In the genomic region with DNA sequence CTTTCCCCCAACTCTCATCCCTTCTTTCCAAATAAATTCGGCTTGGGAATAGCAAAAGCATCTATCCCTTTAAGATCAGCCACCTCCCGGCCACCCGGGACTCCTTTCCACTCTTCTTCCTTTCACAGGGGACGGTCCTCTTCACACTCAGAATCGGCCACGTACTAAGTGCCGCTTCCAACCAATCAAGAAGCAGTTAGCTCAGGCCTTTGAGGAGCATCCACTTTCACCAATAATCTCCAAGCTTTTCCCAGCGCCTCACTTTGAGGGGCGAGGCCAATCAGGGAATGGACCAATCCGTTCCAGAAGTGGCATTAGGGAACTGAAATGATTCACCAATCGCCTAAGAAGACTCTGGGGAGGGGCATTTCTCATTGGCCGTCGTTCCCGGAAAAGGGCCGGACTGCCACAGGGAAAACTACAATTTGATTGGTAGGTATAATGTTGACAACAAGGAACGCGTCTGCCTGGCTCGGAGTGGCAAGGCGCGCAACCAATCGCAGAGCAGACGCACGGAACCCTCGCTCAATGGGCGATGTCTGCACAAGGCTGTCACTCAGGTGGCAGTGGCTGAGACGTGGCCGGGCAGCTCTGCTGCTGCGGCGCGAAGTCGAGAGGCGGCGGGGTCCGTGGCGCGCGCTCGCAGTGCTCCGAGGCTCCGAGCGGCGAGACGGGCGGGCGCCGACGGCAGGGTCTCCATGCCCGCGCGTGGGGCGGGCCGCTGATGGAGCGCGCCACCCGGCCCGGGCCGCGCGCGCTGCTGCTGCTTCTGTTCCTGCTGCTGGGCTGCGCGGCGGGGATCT, we compare ENCODE assay signal across 8 mouse cellular contexts. TPM values are rescaled to one million over a fixed set of nuclear protein-coding genes. Genes with fewer than 3 reads are reported as not detected.
DNase-seq lines count a peak whose midpoint lies in the region; ATAC-seq lines count a peak whose summit lies in the region.

Gene Eif2ak3 (plus strand): TSS at position 514 of the 803 bp plus-strand sequence.

- peak within 1 kb of the TSS; percentile 95 for H3K4me3 ChIP-seq in hindbrain, embryonic 16.5 days (ENCODE audit: low read length)
- H3K4me3 ChIP-seq in macrophage (ENCODE audit: inconsistent target) = peak within 1 kb of the TSS; percentile 80

- peak; percentile 99 for ATAC-seq in hindbrain, embryonic 16.5 days

- H3K9ac ChIP-seq in hindbrain, embryonic 16.5 days (ENCODE audit: low read depth, low read length) = peak within 1 kb of the TSS; percentile 87

- H3K4me1 ChIP-seq in hindbrain, embryonic 16.5 days (ENCODE audit: control insufficient read depth, insufficient read depth, low read depth, low read length) = peaks cover 24% of the 10 kb centered on the region

- DNase-seq in WW6 (ENCODE audit: low read depth, low spot score) = peak; percentile 93
- DNase-seq in cerebellum, postnatal 4 days (ENCODE audit: low spot score in 2 of 2) = peak; percentile 90 to 98
- peak; percentile 99 for DNase-seq in gastrocnemius, adult 18-20 months (ENCODE audit: low spot score)
- DNase-seq in left cerebral cortex, adult 18-20 months (ENCODE audit: low spot score in 2 of 2) = peak; percentile 98 to 99
- peak; percentile 99 for DNase-seq in right cerebral cortex, adult 18-20 months
- DNase-seq in urinary bladder, postnatal 10 days (ENCODE audit: low spot score) = peak; percentile 96

- peaks cover 45% of the 10 kb centered on the region for H3K79me2 ChIP-seq in macrophage (ENCODE audit: inconsistent target)

- peak within 1 kb of the TSS; percentile 91 for H3K27ac ChIP-seq in hindbrain, embryonic 16.5 days (ENCODE audit: low read depth, low read length)
- H3K27ac ChIP-seq in macrophage = peak within 1 kb of the TSS; percentile 63

- H3K36me3 ChIP-seq in hindbrain, embryonic 16.5 days (ENCODE audit: control insufficient read depth, insufficient read depth, low read length) = no peaks in the 10 kb centered on the region
- no peaks in the 10 kb centered on the region for H3K36me3 ChIP-seq in macrophage (ENCODE audit: inconsistent target)

- under 1% methylated on average over 63 of the region's 63 CpGs for WGBS in hindbrain, embryonic 16.5 days
- WGBS in macrophage (ENCODE audit: missing documents) = under 1% methylated on average over 63 of the region's 63 CpGs

- no peaks in the 10 kb centered on the region for H3K27me3 ChIP-seq in hindbrain, embryonic 16.5 days (replicated peaks; ENCODE audit: control insufficient read depth, insufficient read depth, low read length)

- no peaks in the 10 kb centered on the region for H3K9me3 ChIP-seq in hindbrain, embryonic 16.5 days (ENCODE audit: control insufficient read depth, low read length)

- H3K4me2 ChIP-seq in hindbrain, embryonic 16.5 days (ENCODE audit: low read length) = peak within 1 kb of the TSS; percentile 84

RNA-seq across cellular contexts. Expression of gene Eif2ak3, which starts in this region (rescaled TPM):
- 1 to 10 TPM; 2.7 to 3.9 TPM for total RNA-seq in gastrocnemius, adult 18-20 months (2021)
- polyA plus RNA-seq in hindbrain, embryonic 16.5 days (2015; fragmentation: Nextera tagmentation; extraction: Ambion mirVana) = 10.4 and 11.8 TPM in 2 replicates
- 10 to 100 TPM; 25.3 to 27.5 TPM for total RNA-seq in left cerebral cortex, adult 18-20 months (2021)
- 10 to 100 TPM in 16 of 26 experiments, 1 to 10 TPM in 10; 2.0 to 48.8 (median 17.9) TPM for total RNA-seq in macrophage (2018; cell fraction: chromatin; rRNA removed)
- total RNA-seq in macrophage (2018; cell fraction: cytosol; rRNA removed) = 10 to 100 TPM in 9 of 26 experiments, 1 to 10 TPM in 17; 2.3 to 17.5 (median 8.7) TPM
- 10 to 100 TPM in 16 of 26 experiments, 1 to 10 TPM in 10; 4.3 to 34.5 (median 14.5) TPM for total RNA-seq in macrophage (2018; cell fraction: nucleus; rRNA removed)
- polyA plus RNA-seq in macrophage (2018) = 11.0 to 14.7 TPM (median 11.2 TPM) in 3 replicates

Comparison
In these comparisons a context has a peak if more than half of its experiments do, and no peak if none do; other contexts are left out.
1. Peak in every context shown above with its lines: DNase-seq, ATAC-seq, H3K4me3 ChIP-seq and H3K27ac ChIP-seq.
2. RNA of gene Eif2ak3 (total RNA-seq): 25.3 to 27.5 TPM in left cerebral cortex, adult 18-20 months; 2.7 to 3.9 TPM in gastrocnemius, adult 18-20 months; every median in the first group is over 4 times any median in the second.